Mouse (Mus musculus) limb, embryonic 15.5 days (tissue): ENCODE measurements around the gene Rad51b. TPM values are rescaled to one million over a fixed set of nuclear protein-coding genes. Genes with fewer than 3 reads are reported as not detected.

Experiments used
- ATAC-seq: fragments of 200-750 bp; cut with Nextera tagmentation; 2 replicates; pipeline ENCODE4 v1.8.0; 2017; ENCODE audit warnings: low read depth, moderate TSS enrichment; ENCODE audit not compliant: insufficient number of reproducible peaks, low FRiP score, low TSS enrichment
- H3K27ac ChIP-seq: fragments of 300-500 bp; sonication (generic); 2 replicates; pipeline ENCODE4 v1.5.1; 2015; ENCODE audit warnings: moderate library complexity, mild to moderate bottlenecking, inconsistent platforms
- H3K27me3 ChIP-seq: fragments of 300-500 bp; sonication (generic); 2 replicates; pipeline ENCODE4 v1.6.1; 2015; ENCODE audit warnings: inconsistent platforms
- H3K36me3 ChIP-seq: fragments of 300-500 bp; sonication (generic); 2 replicates; pipeline ENCODE4 v1.6.1; 2015; ENCODE audit warnings: inconsistent platforms
- H3K4me1 ChIP-seq: fragments of 300-500 bp; sonication (generic); 2 replicates; pipeline ENCODE4 v1.6.1; 2015; ENCODE audit warnings: inconsistent platforms
- H3K4me2 ChIP-seq: fragments of 300-500 bp; sonication (generic); 2 replicates; pipeline ENCODE4 v1.6.1; 2015; ENCODE audit warnings: mild to moderate bottlenecking, inconsistent platforms
- H3K4me3 ChIP-seq: fragments of 300-500 bp; sonication (generic); 2 replicates; pipeline ENCODE4 v1.5.1; 2015; ENCODE audit warnings: mild to moderate bottlenecking, inconsistent platforms
- H3K9ac ChIP-seq: fragments of 300-500 bp; sonication (generic); 2 replicates; pipeline ENCODE4 v1.6.1; 2015; ENCODE audit warnings: inconsistent platforms
- H3K9me3 ChIP-seq: fragments of 300-500 bp; sonication (generic); 2 replicates; pipeline ENCODE4 v1.6.1; 2016; ENCODE audit warnings: inconsistent platforms
- WGBS: fragments of 180-500 bp; shearing (Covaris S2); methylation state at CpG from one replicate; pipeline ENCODE4 v1.1.7; 2015; 5-methylcytosine and 5-hydroxymethylcytosine counted together
- polyA plus RNA-seq: library from polyadenylated mRNA; unstranded; fragments of >200 nt; fragmentation: Nextera tagmentation; extraction: Ambion mirVana; gene quantifications from 2 replicates; pipeline ENCODE4 v1.2.1, GENCODE M21; 2015

The Rad51b gene
- polyA plus RNA-seq, 1 experiment from 2014 or later = 5.2 TPM

GRCm38 (mm10) chr12:79503582-79504515, 206.8 kb downstream of the Rad51b start:
- Histone ChIP-seq H3K36me3 (no peaks in the 10 kb centered on the region), H3K4me3 (no peak overlapping the region), H3K9ac (no peak overlapping the region), H3K4me1 (peaks cover 24% of the 10 kb centered on the region), H3K4me2 (no peak overlapping the region), H3K27me3 (no peaks in the 10 kb centered on the region), H3K9me3 (no peaks in the 10 kb centered on the region), H3K27ac (peak overlapping the region; percentile 75)
- ATAC-seq = peak; percentile 28; the same call in 1 of the 2 replicates
- 86% methylated on average over 3 of the region's 3 CpGs for WGBS

- Histone ChIP-seq H3K27me3 (no peaks in the 10 kb centered on the region), H3K9ac (no peak overlapping the region), H3K36me3 (no peaks in the 10 kb centered on the region), H3K27ac (peak overlapping the region; percentile 75), H3K4me1 (peaks cover 24% of the 10 kb centered on the region), H3K9me3 (no peaks in the 10 kb centered on the region), H3K4me2 (no peak overlapping the region), H3K4me3 (no peak overlapping the region)
- WGBS = 79% methylated on average over 1 of the region's 1 CpGs
- ATAC-seq = no peak
Observed at GRCm38 (mm10) chr12:79504641-79505040, 207.6 kb downstream of the Rad51b start.

GRCm38 (mm10) chr12:79506421-79506820, 209.3 kb downstream of the Rad51b start:
- WGBS = 46% methylated on average over 4 of the region's 4 CpGs
- Histone ChIP-seq H3K4me2 (no peak overlapping the region), H3K4me1 (peaks cover 30% of the 10 kb centered on the region), H3K9ac (no peak overlapping the region), H3K4me3 (no peak overlapping the region), H3K27me3 (no peaks in the 10 kb centered on the region), H3K36me3 (no peaks in the 10 kb centered on the region), H3K27ac (peak overlapping the region; percentile 90), H3K9me3 (no peaks in the 10 kb centered on the region)
- no peak for ATAC-seq

GRCm38 (mm10) chr12:79507141-79507681, 210.1 kb downstream of the Rad51b start:
- Histone ChIP-seq H3K4me3 (no peak overlapping the region), H3K4me1 (peaks cover 33% of the 10 kb centered on the region), H3K36me3 (no peaks in the 10 kb centered on the region), H3K9ac (no peak overlapping the region), H3K27ac (peak overlapping the region; percentile 90), H3K4me2 (no peak overlapping the region), H3K9me3 (no peaks in the 10 kb centered on the region), H3K27me3 (no peaks in the 10 kb centered on the region)
- 5% methylated on average over 8 of the region's 8 CpGs for WGBS
- peak; percentile 88 for ATAC-seq

- ATAC-seq = peak; percentile 53
Observed at GRCm38 (mm10) chr12:79511454-79512204, 214.5 kb downstream of the Rad51b start.

GRCm38 (mm10) chr12:79512205-79512886, 215.3 kb downstream of the Rad51b start:
- no peaks in the 10 kb centered on the region for H3K27me3 ChIP-seq
- no peak overlapping the region for H3K9ac ChIP-seq
- peak overlapping the region; percentile 92 for H3K27ac ChIP-seq
- peaks cover 27% of the 10 kb centered on the region for H3K4me1 ChIP-seq
- H3K4me3 ChIP-seq = no peak overlapping the region
- WGBS = 58% methylated on average over 10 of the region's 10 CpGs
- no peaks in the 10 kb centered on the region for H3K36me3 ChIP-seq
- no peak overlapping the region for H3K4me2 ChIP-seq
- ATAC-seq = no peak
- no peaks in the 10 kb centered on the region for H3K9me3 ChIP-seq

More at GRCm38 (mm10) chr12:79511454-79512204, 214.5 kb downstream of the Rad51b start:
- Histone ChIP-seq H3K4me1 (peaks cover 32% of the 10 kb centered on the region), H3K27me3 (no peaks in the 10 kb centered on the region), H3K9ac (no peak overlapping the region), H3K4me3 (no peak overlapping the region), H3K9me3 (no peaks in the 10 kb centered on the region), H3K36me3 (no peaks in the 10 kb centered on the region), H3K27ac (peak overlapping the region; percentile 92), H3K4me2 (no peak overlapping the region)
- 24% methylated on average over 11 of the region's 11 CpGs for WGBS

- no peak for ATAC-seq
- Histone ChIP-seq H3K27ac (no peak overlapping the region; the same call in 1 of the 2 replicates), H3K27me3 (no peaks in the 10 kb centered on the region), H3K4me1 (peaks cover 19% of the 10 kb centered on the region), H3K36me3 (no peaks in the 10 kb centered on the region), H3K9me3 (no peaks in the 10 kb centered on the region), H3K4me3 (no peak overlapping the region), H3K9ac (no peak overlapping the region), H3K4me2 (no peak overlapping the region)
- WGBS = 82% methylated on average over 5 of the region's 5 CpGs
Observed at GRCm38 (mm10) chr12:79512982-79513681, 216.1 kb downstream of the Rad51b start.

- 83% methylated on average over 3 of the region's 3 CpGs for WGBS
- no peak for ATAC-seq
Observed at GRCm38 (mm10) chr12:79514680-79515079, 217.6 kb downstream of the Rad51b start.

GRCm38 (mm10) chr12:79522374-79522773, 225.3 kb downstream of the Rad51b start:
- no peak for ATAC-seq
- H3K27ac ChIP-seq = peak overlapping the region; percentile 50
- 25% methylated on average over 1 of the region's 1 CpGs for WGBS

More at GRCm38 (mm10) chr12:79514680-79515079, 217.6 kb downstream of the Rad51b start:
- Histone ChIP-seq H3K9me3 (no peaks in the 10 kb centered on the region), H3K9ac (no peak overlapping the region), H3K36me3 (no peaks in the 10 kb centered on the region), H3K27me3 (no peaks in the 10 kb centered on the region), H3K4me3 (no peak overlapping the region), H3K4me2 (no peak overlapping the region), H3K27ac (peak overlapping the region; percentile 71), H3K4me1 (peaks cover 18% of the 10 kb centered on the region)

GRCm38 (mm10) chr12:79524941-79525871, 228.1 kb downstream of the Rad51b start:
- ATAC-seq = no peak
- WGBS = 61% methylated on average over 14 of the region's 14 CpGs

More at GRCm38 (mm10) chr12:79522374-79522773, 225.3 kb downstream of the Rad51b start:
- no peak overlapping the region for H3K4me3 ChIP-seq
- no peaks in the 10 kb centered on the region for H3K36me3 ChIP-seq
- no peak overlapping the region for H3K9ac ChIP-seq
- H3K9me3 ChIP-seq = no peaks in the 10 kb centered on the region
- H3K4me2 ChIP-seq = no peak overlapping the region
- 0 out of 2 replicates have a peak, but pooled peaks cover 4% of the 10 kb centered on the region for H3K4me1 ChIP-seq
- no peaks in the 10 kb centered on the region for H3K27me3 ChIP-seq

More at GRCm38 (mm10) chr12:79524941-79525871, 228.1 kb downstream of the Rad51b start:
- Histone ChIP-seq H3K4me2 (no peak overlapping the region), H3K9ac (no peak overlapping the region), H3K36me3 (no peaks in the 10 kb centered on the region), H3K27me3 (no peaks in the 10 kb centered on the region), H3K4me1 (0 out of 2 replicates have a peak, but pooled peaks cover 4% of the 10 kb centered on the region), H3K4me3 (no peak overlapping the region), H3K9me3 (no peaks in the 10 kb centered on the region), H3K27ac (peak overlapping the region; percentile 59)
